ENCODE assay signal across 16 mouse cellular contexts in genomic region chr2:160990339-160991070, GRCm38 (mm10).
DNase-seq lines count a peak whose midpoint lies in the region; ATAC-seq and TF ChIP-seq lines count a peak whose summit lies in the region.
"Had no signal": no experiment of that assay in that cellular context is flagged by ENCODE, and none has a peak within 500 bp of the region (broad histone marks: within the 10 kb centered on the region; RNA-seq: fewer than 3 reads in every experiment).

No protein-coding gene starts in this region.

- no peak for ATAC-seq in heart, embryonic 12.5 days (ENCODE audit: insufficient number of reproducible peaks, low FRiP score)
- no peak for ATAC-seq in liver, embryonic 12.5 days
- ATAC-seq in heart, embryonic 16.5 days (replicated peaks; ENCODE audit: extremely low read depth, insufficient read depth, low FRiP score) = peak; percentile 43; the same call in 1 of the 2 replicates
- ATAC-seq: activated CD4-positive, CD25-positive, alpha-beta regulatory T cell, adult 4 months; forebrain, embryonic 14.5 days had no signal

- TF ChIP-seq POLR2A in liver, adult 2 months (IDR thresholded peaks at IDR 0.05; ENCODE audit: extremely low read depth, insufficient read depth, low read length) = no peak

- H3K4me1 ChIP-seq in heart, embryonic 12.5 days (replicated peaks) = peaks cover 14% of the 10 kb centered on the region
- H3K4me1 ChIP-seq in liver, adult 2 months (ENCODE audit: control insufficient read depth, insufficient read depth, low read length) = no peaks in the 10 kb centered on the region
- H3K4me1 ChIP-seq in liver, embryonic 12.5 days = no peaks in the 10 kb centered on the region
- H3K4me1 ChIP-seq in heart, embryonic 16.5 days (ENCODE audit: control insufficient read depth, insufficient read depth, low read length) = peaks cover 15% of the 10 kb centered on the region
- H3K4me1 ChIP-seq: hindbrain, embryonic 13.5 days; midbrain, embryonic 12.5 days had no signal

- WGBS in heart, embryonic 12.5 days = 54% methylated on average over 6 of the region's 6 CpGs
- 78% methylated on average over 6 of the region's 6 CpGs for WGBS in liver, adult 2 months
- WGBS in liver, embryonic 12.5 days (ENCODE audit: insufficient replicate concordance) = 67% methylated on average over 6 of the region's 6 CpGs
- 50% methylated on average over 6 of the region's 6 CpGs for WGBS in heart, embryonic 16.5 days

- H3K4me2 ChIP-seq in heart, embryonic 12.5 days = no peak overlapping the region
- no peak overlapping the region for H3K4me2 ChIP-seq in liver, embryonic 12.5 days
- no peak overlapping the region for H3K4me2 ChIP-seq in heart, embryonic 16.5 days (ENCODE audit: low read depth, low read length)
- H3K4me2 ChIP-seq: hindbrain, embryonic 13.5 days; midbrain, embryonic 12.5 days had no signal

- peaks cover 49% of the 10 kb centered on the region for H3K36me3 ChIP-seq in heart, embryonic 12.5 days
- peaks cover 29% of the 10 kb centered on the region for H3K36me3 ChIP-seq in liver, adult 2 months (ENCODE audit: control insufficient read depth, insufficient read depth, low read length)
- H3K36me3 ChIP-seq in liver, embryonic 12.5 days = peaks cover 51% of the 10 kb centered on the region
- peaks cover 33% of the 10 kb centered on the region for H3K36me3 ChIP-seq in heart, embryonic 16.5 days (ENCODE audit: control insufficient read depth, insufficient read depth)

- H3K79me2 ChIP-seq in liver, adult 2 months (ENCODE audit: control insufficient read depth, insufficient read depth, low read length) = no peaks in the 10 kb centered on the region

- H3K9me3 ChIP-seq in heart, embryonic 12.5 days (replicated peaks) = no peaks in the 10 kb centered on the region
- H3K9me3 ChIP-seq in liver, embryonic 12.5 days (replicated peaks) = no peaks in the 10 kb centered on the region
- no peaks in the 10 kb centered on the region for H3K9me3 ChIP-seq in heart, embryonic 16.5 days (replicated peaks; ENCODE audit: control insufficient read depth, low read length)
- H3K9me3 ChIP-seq: hindbrain, embryonic 13.5 days; midbrain, embryonic 12.5 days had no signal

- no peak overlapping the region for H3K4me3 ChIP-seq in heart, embryonic 12.5 days
- H3K4me3 ChIP-seq in liver, adult 2 months (ENCODE audit: insufficient read depth, low read depth, low read length) = no peak overlapping the region
- no peak overlapping the region for H3K4me3 ChIP-seq in liver, embryonic 12.5 days
- H3K4me3 ChIP-seq in heart, embryonic 16.5 days (ENCODE audit: low read length) = no peak overlapping the region
- H3K4me3 ChIP-seq: hindbrain, embryonic 13.5 days; midbrain, embryonic 12.5 days had no signal

- no peak for DNase-seq in heart, postnatal 25 days (ENCODE audit: low spot score)
- DNase-seq in liver, adult 2 months (ENCODE audit: extremely low read depth, low read depth, low spot score) = peak; percentile 35
- peak; percentile 26 for DNase-seq in lung, postnatal 25 days (ENCODE audit: low spot score)
- no peak for DNase-seq in thymus, postnatal 10 days (ENCODE audit: low spot score in 2 of 2)
- DNase-seq in frontal cortex, adult 2 months (ENCODE audit: extremely low spot score in 1 of 2, low spot score in 1 of 2) = no peak
- DNase-seq: adrenal gland, postnatal 36 days; cerebellum, postnatal 25 days; right cerebral cortex, postnatal 4 days; thymus, postnatal 25 days had no signal

- no peak overlapping the region for H3K9ac ChIP-seq in heart, embryonic 12.5 days
- no peak overlapping the region for H3K9ac ChIP-seq in liver, adult 2 months (ENCODE audit: low read depth, low read length)
- no peak overlapping the region for H3K9ac ChIP-seq in liver, embryonic 12.5 days
- no peak overlapping the region for H3K9ac ChIP-seq in heart, embryonic 16.5 days (ENCODE audit: low read length)
- H3K9ac ChIP-seq: hindbrain, embryonic 13.5 days; midbrain, embryonic 12.5 days had no signal

- intact Hi-C loops in heart, postnatal 25 days (cut with DNase I) = no loop called here

- H3K27ac ChIP-seq in heart, embryonic 12.5 days (ENCODE audit: poor library complexity, severe bottlenecking) = 0 out of 2 replicates have a peak overlapping the region, but pooled peaks have one; percentile 17
- H3K27ac ChIP-seq in liver, adult 2 months (replicated peaks; ENCODE audit: insufficient read depth, low read depth, low read length) = peak overlapping the region; percentile 69; the same call in 1 of the 2 replicates
- no peak overlapping the region for H3K27ac ChIP-seq in liver, embryonic 12.5 days
- H3K27ac ChIP-seq in heart, embryonic 16.5 days (ENCODE audit: low read length) = peak overlapping the region; percentile 77
- H3K27ac ChIP-seq: hindbrain, embryonic 13.5 days; midbrain, embryonic 12.5 days had no signal

- no peaks in the 10 kb centered on the region for H3K27me3 ChIP-seq in heart, embryonic 12.5 days (replicated peaks)
- no peaks in the 10 kb centered on the region for H3K27me3 ChIP-seq in liver, adult 2 months (ENCODE audit: control insufficient read depth, insufficient read depth, low read length)
- H3K27me3 ChIP-seq in liver, embryonic 12.5 days (replicated peaks) = no peaks in the 10 kb centered on the region
- no peaks in the 10 kb centered on the region for H3K27me3 ChIP-seq in heart, embryonic 16.5 days (ENCODE audit: control insufficient read depth, insufficient read depth, low read length)
- H3K27me3 ChIP-seq: hindbrain, embryonic 13.5 days; midbrain, embryonic 12.5 days had no signal

- no peak for TF ChIP-seq CTCF in liver, adult 2 months (IDR thresholded peaks at IDR 0.05; ENCODE audit: low read depth, low read length)

Comparison
In these comparisons a context has a peak if more than half of its experiments do, and no peak if none do; other contexts are left out.
1. DNase-seq: peak in liver, adult 2 months (single experiment) and lung, postnatal 25 days (single experiment); none in heart, postnatal 25 days (single experiment), thymus, postnatal 10 days (0 of 2) and frontal cortex, adult 2 months (0 of 2).